Mouse (Mus musculus): ENCODE measurements around the gene Cutc.

DNA sequence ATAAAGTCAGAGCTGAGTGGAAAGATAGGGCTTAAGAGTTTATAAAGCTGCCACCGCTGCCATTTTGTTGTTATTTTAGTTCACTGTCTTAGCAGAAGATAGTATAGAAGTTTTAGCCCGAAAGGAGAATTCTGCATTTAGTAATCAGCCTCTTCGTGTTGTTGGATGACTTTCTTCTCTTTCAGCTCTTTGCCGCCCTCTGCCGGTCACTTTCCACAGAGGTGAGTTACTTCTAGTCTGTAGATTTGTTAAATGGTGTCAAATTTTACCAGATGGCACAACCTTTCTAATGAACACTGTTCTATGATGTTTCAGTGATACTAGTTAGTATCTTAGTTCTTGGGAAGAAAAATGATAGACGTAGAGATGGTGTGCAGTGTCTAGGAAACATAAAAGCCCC lies 7.7 kb downstream of the Cutc start:
- TF ChIP-seq POLR2A (IDR thresholded peaks at IDR 0.05; ENCODE audit: control insufficient read depth, low read depth, low read length) = no peak
- TF ChIP-seq CTCF (IDR thresholded peaks at IDR 0.05; ENCODE audit: control insufficient read depth, insufficient read depth, insufficient replicate concordance, low read depth, low read length) = no peak
